In the genomic region with DNA sequence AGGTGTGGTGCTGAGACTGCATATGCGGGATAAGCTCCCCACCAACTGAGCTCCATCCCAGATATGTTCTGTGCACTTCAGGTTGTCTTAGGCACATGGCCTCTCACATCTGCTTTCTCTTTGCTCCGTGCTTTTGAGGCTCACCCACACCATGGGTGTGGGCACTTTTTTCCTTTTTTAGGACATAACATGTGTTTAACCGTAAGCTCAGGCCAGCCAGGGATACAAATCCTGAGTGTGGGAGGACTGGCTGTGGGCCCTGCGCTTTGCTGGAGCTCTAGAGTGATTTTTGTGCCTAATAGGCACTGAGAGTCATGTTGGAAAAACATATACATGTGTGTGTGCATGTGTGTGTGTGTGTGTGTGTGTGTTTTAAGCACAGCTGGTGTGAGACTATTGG, we compare ENCODE assay signal across 23 mouse cellular contexts.
A peak's percentile ranks its signal among the peaks of the same experiment; 100 is the strongest.
DNase-seq lines count a peak whose midpoint lies in the region; ATAC-seq lines count a peak whose summit lies in the region.
"Had no signal": no experiment of that assay in that cellular context is flagged by ENCODE, and none has a peak within 500 bp of the region (broad histone marks: within the 10 kb centered on the region; RNA-seq: fewer than 3 reads in every experiment).

No protein-coding gene starts in this region.

- no peak overlapping the region for H3K4me2 ChIP-seq in neural tube, embryonic 15.5 days
- H3K4me2 ChIP-seq: forebrain, embryonic 13.5 days; heart, embryonic 15.5 days; midbrain, embryonic 11.5 days; neural tube, embryonic 12.5 days had no signal

- ATAC-seq in neural tube, embryonic 15.5 days (ENCODE audit: low FRiP score) = no peak
- ATAC-seq: forebrain, embryonic 13.5 days had no signal

- 90% methylated on average over 4 of the region's 4 CpGs for WGBS in neural tube, embryonic 15.5 days

- no peaks in the 10 kb centered on the region for H3K9me3 ChIP-seq in neural tube, embryonic 15.5 days (replicated peaks)
- H3K9me3 ChIP-seq: forebrain, embryonic 13.5 days; heart, embryonic 15.5 days; neural tube, embryonic 12.5 days had no signal

- intact Hi-C loops in left cerebral cortex, postnatal 25 days (cut with DNase I) = no loop called here

- no peak overlapping the region for H3K9ac ChIP-seq in neural tube, embryonic 15.5 days (replicated peaks)
- H3K9ac ChIP-seq: forebrain, embryonic 13.5 days; heart, embryonic 15.5 days; neural tube, embryonic 12.5 days had no signal

- no peaks in the 10 kb centered on the region for H3K36me3 ChIP-seq in neural tube, embryonic 15.5 days
- H3K36me3 ChIP-seq: neural tube, embryonic 12.5 days had no signal

- DNase-seq in layer of hippocampus, adult 11-12 months (ENCODE audit: low spot score) = peak; percentile 51
- no peak for DNase-seq in layer of hippocampus, postnatal 25 days (ENCODE audit: extremely low spot score in 1 of 2, low spot score in 1 of 2)
- peak; percentile 23 for DNase-seq in NIH3T3 (ENCODE audit: low read depth)
- peak; percentile 66 for DNase-seq in frontal cortex, adult 2 months (ENCODE audit: extremely low spot score in 1 of 2, low spot score in 1 of 2)
- peak; percentile 51 to 91 for DNase-seq in left cerebral cortex, postnatal 25 days (ENCODE audit: low spot score in 2 of 2)
- no peak for DNase-seq in lung, postnatal 4 days
- DNase-seq in testis, postnatal 10 days (ENCODE audit: low spot score) = no peak
- DNase-seq: adrenal gland, postnatal 25 days; B cell, adult 2 months; cerebellum, adult 9-10 months; heart, adult 2 months; kidney, adult 8-10 months; kidney, postnatal 36 days; liver; lung, adult 18-20 months; thymus, postnatal 36 days had no signal

- H3K4me3 ChIP-seq in neural tube, embryonic 15.5 days (replicated peaks) = no peak overlapping the region
- H3K4me3 ChIP-seq: forebrain, embryonic 13.5 days; heart, adult 2 months; heart, embryonic 15.5 days; neural tube, embryonic 12.5 days had no signal

- H3K4me1 ChIP-seq in neural tube, embryonic 15.5 days = peaks cover 8% of the 10 kb centered on the region

- H3K27ac ChIP-seq in neural tube, embryonic 15.5 days (replicated peaks) = no peak overlapping the region
- H3K27ac ChIP-seq: forebrain, embryonic 13.5 days; heart, adult 2 months; heart, embryonic 15.5 days; macrophage; neural tube, embryonic 12.5 days; stomach, postnatal 0 days had no signal

- H3K27me3 ChIP-seq in neural tube, embryonic 15.5 days (replicated peaks) = no peaks in the 10 kb centered on the region
- H3K27me3 ChIP-seq: forebrain, embryonic 13.5 days; heart, embryonic 15.5 days; neural tube, embryonic 12.5 days had no signal

Comparison
In these comparisons a context has a peak if more than half of its experiments do, and no peak if none do; other contexts are left out.
1. DNase-seq: peak in layer of hippocampus, adult 11-12 months (single experiment), NIH3T3 (single experiment), frontal cortex, adult 2 months (2 of 2) and left cerebral cortex, postnatal 25 days (2 of 2); none in layer of hippocampus, postnatal 25 days (0 of 2), lung, postnatal 4 days (0 of 2) and testis, postnatal 10 days (single experiment).